Mouse (Mus musculus) ES-Bruce4 (cell line): Measurements from ENCODE around the gene Vps50. TPM values are rescaled to one million over a fixed set of nuclear protein-coding genes. Genes with fewer than 3 reads are reported as not detected.

Experiments used
- H3K27ac ChIP-seq: 2 replicates; pipeline ENCODE4 v1.5.1; 2012; ENCODE audit warnings: low read length, inconsistent platforms; ENCODE audit not compliant: insufficient read depth
- H3K27me3 ChIP-seq: 2 replicates; pipeline ENCODE4 v1.6.1; 2012; ENCODE audit warnings: mild to moderate bottlenecking, low read length, inconsistent platforms; ENCODE audit not compliant: control insufficient read depth, poor library complexity, insufficient read depth, severe bottlenecking
- H3K36me3 ChIP-seq: 2 replicates; pipeline ENCODE4 v1.6.1; 2012; ENCODE audit warnings: inconsistent platforms, mild to moderate bottlenecking, low read length, moderate library complexity; ENCODE audit not compliant: control insufficient read depth, poor library complexity, insufficient read depth, severe bottlenecking
- H3K4me1 ChIP-seq: one replicate; pipeline ENCODE4 v1.8.1; 2011; ENCODE audit warnings: low read length; ENCODE audit not compliant: control insufficient read depth, insufficient read depth
- H3K4me3 ChIP-seq: 2 replicates; pipeline ENCODE4 v1.5.1; 2011; ENCODE audit warnings: low read depth, mild to moderate bottlenecking, low read length
- H3K9ac ChIP-seq: 2 replicates; pipeline ENCODE4 v1.6.1; 2012; ENCODE audit warnings: low read depth, mild to moderate bottlenecking, inconsistent platforms; ENCODE audit not compliant: poor library complexity, severe bottlenecking
- H3K9me3 ChIP-seq: replicated peaks from 2 replicates; pipeline ENCODE4 v1.6.1; 2012; ENCODE audit warnings: mild to moderate bottlenecking, low read length, inconsistent platforms; ENCODE audit not compliant: control insufficient read depth, poor library complexity, insufficient read depth, severe bottlenecking
- CTCF ChIP-seq: IDR thresholded peaks from one replicate; pipeline ENCODE4 v1.8.1; 2011; ENCODE audit warnings: low read depth, low read length
- EP300 ChIP-seq: IDR thresholded peaks from 2 replicates; pipeline ENCODE4 v1.6.1; 2011; ENCODE audit warnings: low read depth, low read length; ENCODE audit not compliant: insufficient read depth
- POLR2A ChIP-seq: IDR thresholded peaks from one replicate; pipeline ENCODE4 v1.8.1; 2011; ENCODE audit warnings: low read length; ENCODE audit not compliant: insufficient read depth
- polyA plus RNA-seq: library from polyadenylated mRNA; stranded (reverse); fragments of >200 nt; gene quantifications from 2 replicates; pipeline ENCODE4 v1.2.4, GENCODE M21; 2011; ENCODE audit warnings: low read depth; ENCODE audit not compliant: missing spikeins, insufficient read depth, insufficient read length

Vps50 gene
- polyA plus RNA-seq, 1 experiment, result 29.1 TPM

DNA sequence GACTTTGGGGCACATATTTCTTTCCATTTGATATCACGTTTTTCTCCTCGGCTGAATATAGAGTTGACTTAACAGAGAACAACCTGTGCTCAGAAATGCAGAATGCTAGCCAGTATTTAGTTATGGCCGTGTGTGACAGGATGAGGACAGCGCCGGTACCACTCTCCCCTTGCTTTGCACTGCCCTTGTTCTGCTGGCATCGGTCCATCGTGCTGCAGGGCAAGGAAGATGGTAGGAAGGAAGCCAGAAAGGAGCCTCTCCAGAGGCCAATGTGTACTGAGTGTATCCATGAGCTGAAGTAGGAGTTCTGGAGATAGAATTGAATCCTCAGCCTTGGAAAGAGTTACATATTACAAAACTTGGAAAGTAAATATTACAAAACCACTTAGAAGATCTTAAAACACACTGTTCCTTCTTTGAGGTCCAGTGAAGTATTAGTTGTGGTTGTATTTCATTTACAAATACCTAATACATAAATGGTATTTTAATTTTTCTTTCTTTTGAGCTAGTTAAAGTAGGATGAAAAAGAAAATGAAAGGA, 69.0 kb downstream of the Vps50 start:
- no peaks in the 10 kb centered on the region for H3K4me1 ChIP-seq
- no peak overlapping the region for H3K27ac ChIP-seq
- H3K27me3 ChIP-seq, result no peaks in the 10 kb centered on the region
- no peak overlapping the region for H3K4me3 ChIP-seq
- no peaks in the 10 kb centered on the region for H3K9me3 ChIP-seq
- peaks cover 5% of the 10 kb centered on the region; the same call in 1 of the 2 replicates for H3K36me3 ChIP-seq
- no peak overlapping the region for H3K9ac ChIP-seq
- TF ChIP-seq CTCF, result no peak
- TF ChIP-seq EP300, result no peak
- no peak for TF ChIP-seq POLR2A

DNA sequence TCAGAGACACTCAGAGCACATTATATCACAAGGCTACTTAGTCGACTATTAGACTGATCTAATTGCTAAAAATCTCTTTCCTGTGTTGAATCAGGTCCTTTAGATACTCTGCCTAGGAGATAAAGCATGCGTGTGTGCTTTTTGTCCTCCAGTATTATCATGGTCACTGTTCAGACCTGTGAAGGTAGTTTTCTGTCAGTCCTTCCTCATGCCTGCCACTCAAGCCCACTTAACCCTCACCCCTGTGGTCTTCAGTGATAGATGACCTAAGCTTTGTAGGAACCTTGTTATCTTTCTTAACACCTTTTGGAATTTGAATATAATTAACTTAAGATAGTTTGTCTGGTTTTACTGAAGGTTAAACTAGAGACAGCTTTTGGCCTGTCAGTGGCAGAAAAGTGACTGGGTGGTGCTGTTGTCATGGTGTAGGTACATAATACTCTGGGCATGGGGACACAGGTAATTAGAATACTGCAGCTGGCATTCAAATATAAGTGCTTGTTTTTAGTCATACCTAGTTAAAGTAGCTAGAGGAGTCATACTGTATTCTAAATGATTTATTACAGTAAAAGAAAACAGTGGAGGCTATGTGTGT, 74.1 kb downstream of the Vps50 start:
- no peak overlapping the region for H3K27ac ChIP-seq
- no peaks in the 10 kb centered on the region for H3K9me3 ChIP-seq
- H3K36me3 ChIP-seq, result peaks cover 5% of the 10 kb centered on the region
- no peak overlapping the region for H3K9ac ChIP-seq
- no peaks in the 10 kb centered on the region for H3K27me3 ChIP-seq
- H3K4me3 ChIP-seq, result no peak overlapping the region
- TF ChIP-seq POLR2A (no peak), EP300 (no peak), CTCF (no peak)
- H3K4me1 ChIP-seq, result peaks cover 3% of the 10 kb centered on the region

DNA sequence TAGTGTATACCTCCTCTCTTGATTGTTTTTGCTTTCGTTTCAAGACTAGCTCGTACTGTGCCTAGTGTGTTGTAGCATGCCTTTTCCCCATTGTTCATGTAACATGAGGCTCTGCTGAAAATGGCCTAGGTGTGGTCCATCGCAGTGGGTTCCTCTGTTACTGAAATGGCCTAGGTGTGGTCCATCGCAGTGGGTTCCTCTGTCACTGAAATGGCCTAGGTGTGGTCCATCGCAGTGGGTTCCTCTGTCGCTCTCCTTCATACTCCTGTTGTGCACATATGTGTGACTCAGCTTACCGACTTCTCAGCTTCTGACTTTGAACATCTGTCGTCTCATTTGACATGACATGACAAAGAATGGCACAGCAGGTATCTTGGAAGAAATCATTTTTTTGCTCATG, 75.6 kb downstream of the Vps50 start:
- peaks cover 3% of the 10 kb centered on the region for H3K4me1 ChIP-seq
- H3K27ac ChIP-seq, result no peak overlapping the region; the same call in 1 of the 2 replicates
- no peak overlapping the region for H3K9ac ChIP-seq
- TF ChIP-seq EP300 (no peak), POLR2A (no peak), CTCF (no peak)
- H3K4me3 ChIP-seq, result no peak overlapping the region
- peaks cover 5% of the 10 kb centered on the region for H3K36me3 ChIP-seq
- H3K27me3 ChIP-seq, result no peaks in the 10 kb centered on the region
- no peaks in the 10 kb centered on the region for H3K9me3 ChIP-seq

DNA sequence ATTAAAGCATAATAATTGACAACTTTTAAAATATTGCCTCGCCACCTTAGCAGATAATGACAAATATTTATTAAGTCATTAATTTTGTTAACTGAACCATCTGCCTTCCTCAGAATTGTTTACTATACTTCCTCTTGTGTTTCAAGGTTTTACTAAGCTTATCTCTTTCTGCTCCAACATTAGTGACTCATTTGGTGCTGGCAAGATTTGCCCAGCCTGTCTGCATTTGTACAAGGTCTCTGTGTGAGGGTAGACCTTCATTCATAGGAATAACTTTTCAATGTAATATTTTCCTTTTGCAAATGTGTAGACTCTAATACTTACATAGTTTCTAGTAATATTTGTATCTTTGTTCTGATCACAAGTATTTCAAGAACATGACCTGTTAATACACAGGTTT, 87.2 kb downstream of the Vps50 start:
- no peak overlapping the region for H3K27ac ChIP-seq
- no peak overlapping the region for H3K9ac ChIP-seq
- H3K9me3 ChIP-seq, result no peaks in the 10 kb centered on the region
- no peak for TF ChIP-seq POLR2A
- TF ChIP-seq EP300, result no peak
- TF ChIP-seq CTCF, result no peak
- H3K27me3 ChIP-seq, result no peaks in the 10 kb centered on the region
- no peak overlapping the region for H3K4me3 ChIP-seq
- peaks cover 2% of the 10 kb centered on the region; the same call in 1 of the 2 replicates for H3K36me3 ChIP-seq
- no peaks in the 10 kb centered on the region for H3K4me1 ChIP-seq

DNA sequence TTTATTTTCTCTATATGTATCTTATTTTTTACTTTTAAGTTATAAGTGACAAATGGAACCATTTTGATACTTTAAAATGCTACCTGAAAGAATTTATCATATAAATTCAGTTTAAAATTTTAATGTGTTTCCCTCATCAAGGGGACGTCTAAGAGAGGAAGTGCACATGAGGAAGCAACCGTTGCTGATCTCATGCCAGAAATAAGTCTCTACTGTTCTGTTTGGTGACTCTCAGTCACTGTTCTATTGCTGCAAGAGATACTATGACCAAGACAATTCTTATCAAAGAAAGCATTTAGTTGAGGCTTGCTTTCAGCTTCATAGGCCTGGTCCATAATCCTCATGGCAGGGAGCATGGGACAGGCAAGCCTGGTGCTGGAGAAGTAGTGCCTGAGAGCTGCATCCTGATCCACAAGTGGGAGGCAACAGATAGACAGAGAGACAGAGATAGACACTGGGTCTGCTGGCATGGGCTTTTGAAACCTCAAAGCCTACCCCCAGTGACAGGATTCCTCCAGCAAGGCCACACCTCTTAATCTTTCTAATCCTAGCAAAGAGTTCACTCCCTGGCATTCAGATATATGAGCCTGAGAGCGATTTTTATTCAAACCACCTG, 92.2 kb downstream of the Vps50 start:
- no peak overlapping the region for H3K9ac ChIP-seq
- no peak overlapping the region for H3K27ac ChIP-seq
- H3K9me3 ChIP-seq, result no peaks in the 10 kb centered on the region
- no peak for TF ChIP-seq POLR2A
- TF ChIP-seq CTCF, result no peak
- TF ChIP-seq EP300, result no peak
- no peaks in the 10 kb centered on the region for H3K27me3 ChIP-seq
- H3K4me3 ChIP-seq, result no peak overlapping the region
- H3K36me3 ChIP-seq, result peaks cover 2% of the 10 kb centered on the region; the same call in 1 of the 2 replicates
- no peaks in the 10 kb centered on the region for H3K4me1 ChIP-seq

DNA sequence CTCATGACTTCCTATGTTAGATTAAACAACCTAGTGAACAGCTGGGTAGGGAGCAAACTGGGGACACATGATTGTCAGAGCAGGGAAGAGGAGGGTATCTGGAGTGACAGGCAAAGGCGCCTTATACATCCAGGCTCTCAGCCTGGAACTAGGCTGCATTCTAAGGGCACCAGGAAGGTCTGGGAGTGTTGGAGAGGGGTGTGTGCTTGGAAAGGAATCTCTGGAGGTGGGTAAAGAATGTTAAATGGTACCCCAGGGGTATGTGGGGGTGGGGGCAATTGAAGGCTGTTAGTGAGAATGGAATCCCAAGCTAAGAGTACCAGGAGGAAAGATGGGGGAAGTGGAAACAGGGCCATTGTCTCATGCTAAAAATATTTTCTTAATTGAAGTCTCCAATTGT, 96.1 kb downstream of the Vps50 start:
- TF ChIP-seq CTCF (no peak), EP300 (no peak), POLR2A (no peak)
- Histone ChIP-seq H3K36me3 (no peaks in the 10 kb centered on the region; the same call in 1 of the 2 replicates), H3K9me3 (no peaks in the 10 kb centered on the region), H3K27ac (no peak overlapping the region), H3K4me3 (no peak overlapping the region), H3K27me3 (no peaks in the 10 kb centered on the region), H3K4me1 (no peaks in the 10 kb centered on the region), H3K9ac (no peak overlapping the region)
